In the genomic region with DNA sequence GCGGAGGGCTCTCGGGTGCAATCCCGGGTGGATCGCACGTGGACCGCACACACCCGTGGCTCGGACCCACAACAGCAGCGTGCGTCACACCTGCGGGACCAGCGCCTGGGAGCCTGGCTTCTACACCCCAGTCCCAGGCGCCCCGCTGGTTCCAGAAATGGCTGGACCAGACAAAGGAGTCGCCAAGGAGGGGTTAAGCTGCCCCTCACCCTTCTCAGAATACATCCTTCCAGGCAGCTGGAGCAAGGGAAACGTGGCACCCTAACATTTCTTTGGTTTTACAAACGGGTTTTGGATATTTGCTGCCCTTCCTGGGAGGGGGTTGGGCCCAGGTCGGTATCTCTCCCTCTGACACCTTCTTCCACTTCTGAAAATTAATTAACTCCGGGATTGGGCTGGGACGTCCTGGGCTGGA, we compare ENCODE assay signal across 7 mouse cellular contexts. TPM values are rescaled to one million over a fixed set of nuclear protein-coding genes. Genes with fewer than 3 reads are reported as not detected.
DNase-seq lines count a peak whose midpoint lies in the region; ATAC-seq and TF ChIP-seq lines count a peak whose summit lies in the region.

No protein-coding gene starts in this region.

- H3K27ac ChIP-seq in ES-Bruce4 (ENCODE audit: insufficient read depth, low read length) = no peak overlapping the region
- H3K27ac ChIP-seq in forebrain, embryonic 16.5 days (ENCODE audit: low read length) = 0 out of 2 replicates have a peak overlapping the region, but pooled peaks have one; percentile 8
- H3K27ac ChIP-seq in kidney, adult 2 months (ENCODE audit: insufficient read depth, low read depth, low read length) = peak overlapping the region; percentile 91

- ATAC-seq in forebrain, embryonic 16.5 days = no peak

- H3K4me1 ChIP-seq in ES-Bruce4 (ENCODE audit: control insufficient read depth, insufficient read depth, low read length) = peaks cover 7% of the 10 kb centered on the region
- peaks cover 35% of the 10 kb centered on the region for H3K4me1 ChIP-seq in forebrain, embryonic 16.5 days (replicated peaks; ENCODE audit: control insufficient read depth, insufficient read depth, low read length)
- peaks cover 27% of the 10 kb centered on the region for H3K4me1 ChIP-seq in kidney, adult 2 months (ENCODE audit: control insufficient read depth, insufficient read depth, low read length)

- H3K9me3 ChIP-seq in ES-Bruce4 (replicated peaks; ENCODE audit: control insufficient read depth, insufficient read depth, low read length, poor library complexity, severe bottlenecking) = no peaks in the 10 kb centered on the region
- H3K9me3 ChIP-seq in forebrain, embryonic 16.5 days (ENCODE audit: control insufficient read depth, low read length) = no peaks in the 10 kb centered on the region

- TF ChIP-seq EP300 in ES-Bruce4 (IDR thresholded peaks at IDR 0.05; ENCODE audit: insufficient read depth, low read depth, low read length) = no peak

- peak; percentile 75 for DNase-seq in adrenal gland, adult 2 months
- DNase-seq in kidney, adult 2 months = no peak
- peak; percentile 35 for DNase-seq in lung, postnatal 10 days
- no peak for DNase-seq in thymus, postnatal 14 days
- no peak for DNase-seq in thymus, postnatal 10 days (ENCODE audit: low spot score in 2 of 2)

- H3K36me3 ChIP-seq in ES-Bruce4 (ENCODE audit: control insufficient read depth, insufficient read depth, low read length, poor library complexity, severe bottlenecking) = 0 out of 2 replicates have a peak, but pooled peaks cover 2% of the 10 kb centered on the region
- no peaks in the 10 kb centered on the region for H3K36me3 ChIP-seq in forebrain, embryonic 16.5 days (ENCODE audit: control insufficient read depth, insufficient read depth)
- no peaks in the 10 kb centered on the region for H3K36me3 ChIP-seq in kidney, adult 2 months (ENCODE audit: control insufficient read depth, insufficient read depth, low read length)

- H3K27me3 ChIP-seq in ES-Bruce4 (ENCODE audit: control insufficient read depth, insufficient read depth, low read length, poor library complexity, severe bottlenecking) = peaks cover 13% of the 10 kb centered on the region; the same call in 1 of the 2 replicates
- no peaks in the 10 kb centered on the region for H3K27me3 ChIP-seq in forebrain, embryonic 16.5 days (replicated peaks; ENCODE audit: control insufficient read depth, insufficient read depth, low read length)
- no peaks in the 10 kb centered on the region for H3K27me3 ChIP-seq in kidney, adult 2 months (replicated peaks; ENCODE audit: control insufficient read depth, insufficient read depth, low read length)

- WGBS in forebrain, embryonic 16.5 days = under 1% methylated on average over 20 of the region's 20 CpGs
- WGBS in kidney, adult 2 months = 23% methylated on average over 20 of the region's 20 CpGs

- no peak for TF ChIP-seq CTCF in ES-Bruce4 (IDR thresholded peaks at IDR 0.05; ENCODE audit: low read depth, low read length)
- no peak for TF ChIP-seq CTCF in kidney, adult 2 months (conservative IDR thresholded peaks at IDR 0.05; ENCODE audit: insufficient read depth, insufficient read length, low read depth, low read length)

- H3K9ac ChIP-seq in ES-Bruce4 (ENCODE audit: low read depth, poor library complexity, severe bottlenecking) = peak overlapping the region; percentile 77
- H3K9ac ChIP-seq in forebrain, embryonic 16.5 days (replicated peaks; ENCODE audit: low read depth, low read length) = peak overlapping the region; percentile 92

- H3K4me3 ChIP-seq in ES-Bruce4 (ENCODE audit: low read depth, low read length) = no peak overlapping the region
- H3K4me3 ChIP-seq in forebrain, embryonic 16.5 days (replicated peaks; ENCODE audit: low read length) = peak overlapping the region; percentile 77
- H3K4me3 ChIP-seq in kidney, adult 2 months (ENCODE audit: insufficient read depth, low read depth, low read length) = peak overlapping the region; percentile 59

- H3K4me2 ChIP-seq in forebrain, embryonic 16.5 days (ENCODE audit: low read length) = peak overlapping the region; percentile 92

- no peak for TF ChIP-seq POLR2A in ES-Bruce4 (IDR thresholded peaks at IDR 0.05; ENCODE audit: insufficient read depth, low read length)
- TF ChIP-seq POLR2A in kidney, adult 2 months (IDR thresholded peaks at IDR 0.05; ENCODE audit: low read depth, low read length) = no peak

RNA-seq across cellular contexts. Expression of gene Slc38a10, which starts 35.7 kb away (rescaled TPM):
- 44.0 and 50.3 TPM in 2 replicates for polyA plus RNA-seq in ES-Bruce4 (2011; ENCODE audit: insufficient read depth, insufficient read length, low read depth, missing spikeins)
- 100 to 1,000 TPM; 119 to 148 TPM for total RNA-seq in adrenal gland, adult 2 months (2021)
- 132 and 146 TPM in 2 replicates for polyA plus RNA-seq in adrenal gland, adult 2 months (2012; rRNA removed)
- 106 and 110 TPM in 2 replicates for polyA plus RNA-seq in forebrain, embryonic 16.5 days (2015; fragmentation: Nextera tagmentation; extraction: Ambion mirVana)
- 151 and 178 TPM in 2 replicates for polyA plus RNA-seq in kidney, adult 2 months (2012; rRNA removed)

RNA-seq across cellular contexts. Expression of gene Bahcc1, which starts 45.9 kb away (rescaled TPM):
- 21.2 and 21.6 TPM in 2 replicates for polyA plus RNA-seq in ES-Bruce4 (2011; ENCODE audit: insufficient read depth, insufficient read length, low read depth, missing spikeins)
- total RNA-seq in adrenal gland, adult 2 months (2021) = 10 to 100 TPM in 1 of 2 experiments, 1 to 10 TPM in 1; 9.2 to 21.9 TPM
- polyA plus RNA-seq in adrenal gland, adult 2 months (2012; rRNA removed) = 17.9 and 19.5 TPM in 2 replicates
- 14.5 and 14.8 TPM in 2 replicates for polyA plus RNA-seq in forebrain, embryonic 16.5 days (2015; fragmentation: Nextera tagmentation; extraction: Ambion mirVana)
- polyA plus RNA-seq in kidney, adult 2 months (2012; rRNA removed) = 8.0 and 9.2 TPM in 2 replicates

Comparison
In these comparisons a context has a peak if more than half of its experiments do, and no peak if none do; other contexts are left out.
1. DNase-seq: peak in adrenal gland, adult 2 months (single experiment) and lung, postnatal 10 days (single experiment); none in kidney, adult 2 months (single experiment), thymus, postnatal 14 days (single experiment) and thymus, postnatal 10 days (0 of 2).